Mouse (Mus musculus) spleen, adult 10 weeks (tissue): Measurements from ENCODE around the gene Slc12a6. TPM values are rescaled to one million over a fixed set of nuclear protein-coding genes. Genes with fewer than 3 reads are reported as not detected.

ENCODE experiments used
- polyA plus RNA-seq: library from polyadenylated mRNA; stranded (reverse); fragments of 350-450 nt; fragmentation: Illumina TruSeq; extraction: RNeasy Lipid Tissue Mini Kit (QIAGEN cat#74804); gene quantifications from one replicate; pipeline ENCODE4 v1.2.3, GENCODE M21; 2015; ENCODE audit warnings: low replicate concordance; ENCODE audit not compliant: insufficient read depth

Gene Slc12a6
- polyA plus RNA-seq, result 225 TPM

DNA sequence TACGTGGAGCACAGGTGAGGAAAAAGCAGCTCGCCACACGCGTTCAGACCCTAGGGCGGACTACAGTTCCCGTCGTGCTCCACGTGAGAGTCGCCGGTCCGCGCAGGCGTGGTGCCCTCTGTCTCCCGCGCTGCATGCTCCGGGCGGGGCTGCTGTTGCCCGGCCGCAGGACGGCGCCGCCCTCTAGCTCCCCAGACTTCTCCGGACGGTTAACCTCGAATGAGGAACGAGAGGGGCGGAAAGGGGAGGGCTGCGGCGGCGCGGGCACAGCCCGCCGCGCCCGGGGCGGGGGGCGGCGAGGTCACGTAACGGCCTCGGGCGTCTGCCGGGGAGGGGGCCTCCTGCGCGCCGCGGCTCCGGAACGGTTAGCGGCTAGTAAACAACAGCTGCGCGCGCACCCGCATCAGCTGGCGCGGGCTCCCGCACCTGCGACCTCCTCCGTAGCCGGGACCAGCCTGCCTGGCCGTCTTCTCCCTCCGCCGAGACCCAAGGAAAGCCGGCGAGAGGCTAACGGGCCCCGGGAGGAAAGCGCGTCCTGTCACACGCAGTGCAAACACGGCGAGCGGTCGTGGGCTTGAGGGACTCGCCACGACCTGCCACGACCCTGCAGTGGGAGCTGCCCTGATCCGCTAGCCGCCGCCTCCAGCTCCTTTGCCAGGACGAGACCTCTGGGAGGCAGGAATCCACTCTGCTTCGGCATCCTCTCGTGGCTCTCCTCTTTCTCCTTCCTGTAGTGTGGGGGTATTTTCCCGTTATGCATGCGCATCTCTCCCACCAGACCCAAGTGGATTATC, at the start of gene Slc12a6:
Gene Slc12a6, plus strand, starts transcription at position 378 of the 794 bp plus-strand sequence.

DNA sequence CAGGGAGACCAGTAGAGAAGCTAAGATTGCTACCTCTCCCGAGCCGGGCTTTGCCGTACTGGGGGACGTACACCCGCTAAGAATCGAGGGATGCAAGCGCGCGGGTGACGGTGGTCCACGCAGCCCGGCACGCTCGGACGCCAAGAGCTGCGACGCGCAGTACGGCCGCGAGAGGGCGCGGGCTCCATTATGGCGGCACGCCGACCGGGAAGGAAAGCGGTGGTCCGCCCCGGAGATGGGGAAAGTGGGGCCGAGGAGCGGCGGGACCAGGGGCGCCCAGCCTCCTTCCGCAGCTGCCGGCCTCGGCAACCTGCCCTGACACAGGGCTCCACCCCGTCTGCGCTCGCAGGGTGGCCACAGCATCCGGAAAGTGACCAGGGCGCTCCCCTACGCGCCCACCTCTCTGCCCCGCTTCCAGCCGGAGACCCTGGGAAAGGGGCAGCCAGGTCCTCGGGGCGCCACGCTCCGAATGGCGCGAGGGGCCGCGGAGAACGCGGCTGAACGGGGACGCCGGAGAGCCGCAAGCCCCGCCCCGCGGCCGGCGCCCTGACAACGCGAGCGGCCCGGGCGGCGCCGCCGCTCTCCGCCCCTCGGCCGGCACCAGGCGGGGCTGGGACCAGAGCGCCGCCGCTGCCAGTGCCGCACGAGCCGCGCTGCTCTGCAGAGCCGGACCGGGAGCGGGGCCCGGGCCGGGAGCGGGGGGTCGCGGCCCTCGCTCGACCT, 26.3 kb upstream of the Slc12a6 start, which contains the start of gene Lpcat4:
Gene Lpcat4, plus strand, starts transcription at position 257 of the 723 bp plus-strand sequence.

DNA sequence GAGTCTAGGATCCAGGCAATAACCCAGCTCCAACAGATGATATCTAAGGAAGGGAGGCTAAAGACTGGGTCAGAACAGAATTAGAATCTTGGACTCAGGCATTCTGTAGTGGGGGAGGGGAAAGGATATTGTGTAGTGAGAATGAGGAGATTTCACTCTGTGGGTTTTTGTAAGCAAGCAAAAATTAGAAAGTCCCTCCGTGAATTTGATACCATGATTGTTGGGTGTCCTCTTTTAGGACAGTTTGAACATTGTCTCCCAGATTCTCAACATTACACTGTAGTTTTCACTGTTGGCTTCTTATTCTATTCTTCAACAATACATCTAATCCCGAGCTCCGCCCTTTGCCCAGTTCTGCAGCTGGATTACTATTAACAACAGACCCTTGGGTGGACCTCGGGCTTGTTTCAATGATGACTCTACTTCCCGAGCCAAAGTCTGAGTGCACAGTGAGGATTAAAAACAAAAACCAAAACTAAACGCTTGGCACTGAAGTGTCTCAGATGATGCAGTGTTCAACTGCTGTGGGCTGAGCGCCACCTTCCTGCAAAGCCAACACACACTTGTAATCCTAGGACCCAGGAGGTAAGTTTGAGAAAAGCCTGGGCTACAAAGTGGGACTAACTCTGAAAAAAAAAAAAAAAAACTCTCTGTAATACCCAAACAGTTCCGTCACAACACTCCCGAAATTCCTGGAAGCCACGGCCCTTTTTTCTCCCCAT, 6.2 kb upstream of the Slc12a6 start, which contains the start of gene Nutm1:
Gene Nutm1, minus strand, starts transcription at position 51 of the 722 bp plus-strand sequence.

DNA sequence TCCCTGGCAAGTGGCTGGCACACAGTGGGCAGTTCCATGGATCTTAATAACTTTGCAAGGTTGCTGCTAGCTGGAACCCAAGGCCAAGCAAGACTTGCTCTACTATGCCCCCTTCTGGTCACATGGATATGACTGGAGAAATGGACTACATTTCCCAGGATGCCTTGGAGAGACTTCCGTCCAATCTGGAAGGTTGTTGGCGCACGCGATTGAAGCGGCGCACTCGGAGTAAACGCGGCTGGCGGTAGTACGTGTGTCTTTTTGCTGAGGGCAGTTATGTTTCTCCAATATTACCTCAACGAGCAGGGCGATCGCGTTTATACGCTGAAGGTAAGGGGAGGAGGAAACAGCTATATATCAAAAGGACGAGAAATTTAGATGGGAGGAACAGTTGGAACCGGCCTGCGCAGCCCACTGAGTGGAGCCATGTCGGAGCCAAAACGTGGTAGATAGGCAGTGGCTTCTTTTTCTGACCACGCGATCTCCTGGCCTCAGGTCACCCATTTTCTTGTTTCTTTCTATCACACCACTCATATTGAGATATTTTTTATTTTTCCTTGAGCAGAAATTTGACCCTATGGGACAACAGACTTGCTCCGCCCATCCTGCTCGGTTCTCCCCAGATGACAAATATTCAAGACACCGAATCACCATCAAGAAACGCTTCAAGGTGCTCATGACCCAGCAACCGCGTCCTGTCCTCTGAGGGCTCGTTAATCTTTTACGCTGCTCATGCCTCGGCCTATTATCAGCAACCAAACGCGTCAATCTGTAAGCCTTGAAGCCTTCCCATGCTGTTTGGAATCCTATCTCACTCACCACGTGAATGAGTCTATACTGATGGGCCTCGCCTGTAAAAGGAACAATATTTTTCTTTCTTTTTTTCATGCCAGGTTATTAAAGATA, 3.6 kb upstream of the Slc12a6 start, which contains the start of gene Nop10:
Gene Nop10, plus strand, starts transcription at position 179 of the 906 bp plus-strand sequence.

GRCm38 (mm10) chr2:112266242-112266592, 592 bp downstream of the Slc12a6 start, which contains the start of gene Gm21985:
Gene Gm21985, plus strand, starts transcription at chr2:112266314.

GRCm38 (mm10) chr2:112367726-112368673, 102.4 kb downstream of the Slc12a6 start, which contains the start of gene Emc4:
Gene Emc4, minus strand, starts transcription at chr2:112368027.

DNA sequence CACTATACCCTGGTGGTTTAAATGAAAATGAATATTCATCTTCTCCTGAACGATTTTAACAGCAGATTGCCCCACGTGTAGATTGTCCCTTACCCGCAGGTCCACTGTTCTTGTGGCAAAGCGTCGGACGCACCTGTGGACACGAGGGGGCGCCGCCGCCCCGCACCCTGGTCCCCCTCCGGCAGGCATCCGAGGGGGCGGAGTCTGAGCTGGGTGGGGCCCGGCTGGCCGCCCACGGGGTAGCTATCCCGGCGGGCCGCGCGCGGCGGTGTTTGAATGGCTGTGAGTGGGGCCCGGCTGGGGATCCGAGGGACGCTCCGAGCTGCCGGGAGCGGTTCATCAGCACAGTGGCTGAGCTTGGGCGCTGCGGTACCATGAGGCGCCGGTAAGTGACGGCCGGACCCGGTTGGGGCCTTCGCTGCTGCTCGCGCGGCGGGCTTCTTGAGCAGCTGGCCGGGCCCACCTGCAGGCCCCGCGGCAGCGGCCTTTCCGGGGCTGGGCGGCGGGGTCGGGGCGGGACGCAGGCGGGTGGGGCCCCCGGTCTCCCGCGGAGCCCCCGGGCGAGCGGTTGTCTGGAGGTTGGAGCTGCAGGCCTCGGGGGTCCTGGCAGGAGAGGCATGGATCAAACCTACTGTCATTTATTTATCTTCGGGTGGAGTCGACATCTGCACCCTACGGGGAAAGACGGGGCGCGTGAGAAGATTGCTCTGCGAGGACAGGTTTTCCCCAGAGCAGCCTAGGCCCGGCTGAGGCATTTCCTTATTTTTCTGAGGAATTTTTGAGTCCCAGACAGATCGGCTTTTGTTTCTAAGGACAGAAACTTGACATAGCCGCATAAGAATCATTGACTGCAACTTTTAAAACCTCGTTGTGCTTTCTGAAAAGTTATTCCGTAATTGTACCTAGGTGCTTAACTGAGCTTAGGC, 113.6 kb downstream of the Slc12a6 start, which contains the start of gene Katnbl1:
Gene Katnbl1, plus strand, starts transcription at position 239 of the 926 bp plus-strand sequence.

Other genes with a start within 250 kb of the Slc12a6 start
- gene Olfr1311, start 241.4 kb upstream of the Slc12a6 start, polyA plus RNA-seq, result not detected
- gene Olfr1312, start 215.6 kb upstream of the Slc12a6 start, polyA plus RNA-seq, result not detected
- not detected for gene Olfr1313, start 188.0 kb upstream of the Slc12a6 start, polyA plus RNA-seq
- not detected for gene Olfr1314, start 169.0 kb upstream of the Slc12a6 start, polyA plus RNA-seq
- not detected for gene Olfr1315-ps1, start 150.4 kb upstream of the Slc12a6 start, polyA plus RNA-seq
- not detected for gene Olfr1316, start 130.8 kb upstream of the Slc12a6 start, polyA plus RNA-seq
- gene Olfr1317, start 125.5 kb upstream of the Slc12a6 start, polyA plus RNA-seq, result not detected
- not detected for gene Olfr1318, start 111.6 kb upstream of the Slc12a6 start, polyA plus RNA-seq
- 7.4 TPM for gene Lpcat4, start 26.4 kb upstream of the Slc12a6 start, polyA plus RNA-seq
- gene Nutm1, start 6.5 kb upstream of the Slc12a6 start, polyA plus RNA-seq, result not detected
- 87.9 TPM for gene Nop10, start 3.9 kb upstream of the Slc12a6 start, polyA plus RNA-seq
- 1.1 TPM for gene Gm21985, start 489 bp downstream of the Slc12a6 start, polyA plus RNA-seq
- gene Emc4, start 102.2 kb downstream of the Slc12a6 start, polyA plus RNA-seq, result 49.4 TPM
- 24.6 TPM for gene Katnbl1, start 113.4 kb downstream of the Slc12a6 start, polyA plus RNA-seq
- gene Emc7, start 189.2 kb downstream of the Slc12a6 start, polyA plus RNA-seq, result 19.7 TPM
- not detected for gene Chrm5, start 214.9 kb downstream of the Slc12a6 start, polyA plus RNA-seq
- gene Aven, start 227.1 kb downstream of the Slc12a6 start, polyA plus RNA-seq, result 23.1 TPM